Mouse (Mus musculus) lung, postnatal 25 days (tissue): ENCODE measurements around the gene Rgs14.
A peak's percentile ranks its signal among the peaks of the same experiment; 100 is the strongest.

Source experiments
- DNase-seq: peaks from one replicate; pipeline ENCODE4 v3.0.0; 2022; ENCODE audit warnings: low spot score

Gene Rgs14

GRCm38 (mm10) chr13:55369531-55370114 lies at the start of gene Rgs14:
TSS of gene Rgs14 (plus strand) at chr13:55369732.
- DNase-seq, result peak; percentile 73

DNA sequence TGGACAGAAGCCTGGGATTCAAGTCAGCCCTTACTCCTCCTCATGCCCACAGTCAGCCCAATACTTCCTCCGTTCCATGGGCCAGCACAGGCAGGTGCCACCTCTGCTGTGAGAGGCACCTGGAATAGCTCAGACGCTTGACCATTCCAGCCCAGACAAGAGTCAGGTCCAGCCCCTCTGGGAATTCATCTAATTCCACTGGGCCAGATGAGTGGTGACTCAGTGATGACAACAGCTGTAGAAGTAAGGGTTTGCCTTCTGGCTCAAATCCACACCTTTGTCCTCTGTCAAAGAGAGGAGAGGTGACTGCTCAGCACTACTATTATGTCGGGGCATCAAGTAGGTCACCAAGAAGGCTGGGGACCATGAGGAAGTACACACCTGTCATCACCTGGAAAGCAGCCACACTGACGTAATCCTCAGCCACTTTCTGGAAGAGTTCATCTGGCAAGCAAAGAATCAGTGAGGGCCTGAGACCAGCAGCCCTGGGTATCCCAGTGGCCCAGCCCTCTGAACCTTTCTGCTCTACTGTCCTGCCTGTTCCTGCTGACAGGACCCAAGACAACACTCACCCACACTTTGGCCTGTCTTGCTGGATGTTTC lies 49.5 kb upstream of the Rgs14 start, which contains the start of gene Prelid1:
Gene Prelid1 (plus strand): TSS at position 570 of the 603 bp plus-strand sequence.
- no peak for DNase-seq

DNA sequence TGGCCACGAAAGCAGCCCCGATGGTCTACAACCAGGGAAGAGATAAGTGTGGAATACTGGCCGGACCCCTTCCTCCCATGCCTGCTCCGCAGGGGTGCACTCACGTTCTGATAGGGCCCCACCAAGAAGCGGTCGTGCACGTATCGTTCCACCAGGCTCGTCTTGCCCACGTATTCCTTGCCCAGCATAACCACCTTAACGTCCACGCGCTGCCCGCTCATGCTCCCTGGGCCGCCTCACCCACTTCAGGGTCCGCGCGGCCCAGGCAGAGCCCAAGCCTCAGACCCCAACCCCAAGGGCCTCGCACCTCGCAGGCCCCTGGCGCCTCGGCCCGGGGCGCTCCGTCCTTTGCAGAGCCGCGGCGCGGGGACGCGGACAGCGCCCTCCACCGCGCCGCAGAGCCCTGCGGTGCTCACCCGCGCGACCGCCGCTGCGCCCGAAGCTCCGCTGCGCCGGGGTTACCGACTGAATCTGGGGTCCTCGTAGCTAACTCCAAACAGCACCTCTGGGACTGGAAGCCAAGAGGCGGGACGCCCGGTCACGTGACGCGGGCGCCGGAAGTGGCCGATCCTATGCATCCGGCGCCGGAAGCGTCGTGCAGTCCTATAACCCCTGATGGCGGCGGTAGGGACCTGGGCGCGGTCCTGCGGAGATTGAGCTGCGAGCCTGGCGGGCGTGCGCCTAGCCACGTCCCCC lies 48.0 kb upstream of the Rgs14 start, which contains the start of gene Rab24:
Gene Rab24 (minus strand): TSS at position 513 of the 696 bp plus-strand sequence.
- peak; percentile 88 for DNase-seq

DNA sequence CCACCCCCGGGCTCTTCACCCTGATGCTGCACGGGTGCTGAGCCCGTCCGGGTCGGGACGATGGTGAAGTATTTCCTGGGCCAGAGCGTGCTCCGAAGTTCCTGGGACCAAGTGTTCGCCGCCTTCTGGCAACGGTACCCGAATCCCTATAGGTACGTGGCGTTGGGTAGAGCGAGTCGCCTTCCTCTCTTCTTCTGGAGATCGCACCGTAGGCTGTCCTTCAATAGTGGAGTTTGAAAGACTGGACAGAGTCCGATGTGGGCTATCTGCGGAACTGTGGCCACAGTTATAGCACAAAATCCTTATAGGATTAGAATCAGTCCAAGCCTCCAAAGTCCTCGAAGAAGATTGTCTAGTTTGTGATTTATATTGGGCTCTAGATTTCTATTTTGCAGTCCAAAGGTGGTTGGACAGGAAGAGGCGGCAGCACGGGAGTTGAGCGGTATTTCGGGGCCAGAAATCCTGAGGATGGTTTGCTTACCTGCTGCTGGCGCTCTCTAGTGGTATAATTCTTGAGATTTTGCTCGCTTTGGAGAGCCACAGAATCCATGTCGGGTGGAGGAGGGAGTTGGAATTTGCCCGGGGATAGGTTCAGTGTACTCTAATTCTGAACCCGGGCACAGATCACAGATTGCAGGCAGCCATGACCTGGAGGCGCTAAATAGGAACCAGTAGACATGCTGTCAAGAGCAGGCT lies 47.3 kb upstream of the Rgs14 start:
- DNase-seq, result peak; percentile 49

- DNase-seq, result no peak
Measured at GRCm38 (mm10) chr13:55325596-55325995, 43.9 kb upstream of the Rgs14 start.

- no peak for DNase-seq
Measured at GRCm38 (mm10) chr13:55327169-55327568, 42.4 kb upstream of the Rgs14 start.

DNA sequence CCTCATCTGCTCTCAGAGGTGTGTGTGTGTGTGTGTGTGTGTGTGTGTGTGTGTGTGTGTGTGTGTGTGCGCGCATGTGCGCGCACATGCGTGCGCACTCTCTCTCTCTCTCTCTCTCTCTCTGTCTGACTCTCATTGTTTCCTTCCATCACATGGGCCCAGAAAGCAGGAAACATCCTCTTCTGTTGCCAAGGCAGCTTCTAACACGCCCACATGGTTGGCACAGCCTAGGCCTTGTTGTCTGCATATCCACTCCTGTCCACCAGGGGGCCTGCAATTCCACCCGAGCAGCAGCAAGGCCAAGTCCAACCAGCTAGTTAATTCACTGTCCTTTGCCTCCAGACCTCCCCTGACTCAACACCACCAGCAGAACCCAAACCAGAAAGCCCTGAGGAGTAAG lies 41.9 kb upstream of the Rgs14 start:
- peak; percentile 91 for DNase-seq

- no peak for DNase-seq
Measured at GRCm38 (mm10) chr13:55328171-55328570, 41.4 kb upstream of the Rgs14 start.

GRCm38 (mm10) chr13:55328641-55329040 lies 40.9 kb upstream of the Rgs14 start:
- no peak for DNase-seq

GRCm38 (mm10) chr13:55329109-55329682 lies 40.3 kb upstream of the Rgs14 start:
- peak; percentile 5 for DNase-seq

- peak; percentile 73 for DNase-seq
Measured at GRCm38 (mm10) chr13:55329683-55330566, 39.6 kb upstream of the Rgs14 start, which contains the start of gene Mxd3. TSS of gene Mxd3 (minus strand) at chr13:55329823.

DNA sequence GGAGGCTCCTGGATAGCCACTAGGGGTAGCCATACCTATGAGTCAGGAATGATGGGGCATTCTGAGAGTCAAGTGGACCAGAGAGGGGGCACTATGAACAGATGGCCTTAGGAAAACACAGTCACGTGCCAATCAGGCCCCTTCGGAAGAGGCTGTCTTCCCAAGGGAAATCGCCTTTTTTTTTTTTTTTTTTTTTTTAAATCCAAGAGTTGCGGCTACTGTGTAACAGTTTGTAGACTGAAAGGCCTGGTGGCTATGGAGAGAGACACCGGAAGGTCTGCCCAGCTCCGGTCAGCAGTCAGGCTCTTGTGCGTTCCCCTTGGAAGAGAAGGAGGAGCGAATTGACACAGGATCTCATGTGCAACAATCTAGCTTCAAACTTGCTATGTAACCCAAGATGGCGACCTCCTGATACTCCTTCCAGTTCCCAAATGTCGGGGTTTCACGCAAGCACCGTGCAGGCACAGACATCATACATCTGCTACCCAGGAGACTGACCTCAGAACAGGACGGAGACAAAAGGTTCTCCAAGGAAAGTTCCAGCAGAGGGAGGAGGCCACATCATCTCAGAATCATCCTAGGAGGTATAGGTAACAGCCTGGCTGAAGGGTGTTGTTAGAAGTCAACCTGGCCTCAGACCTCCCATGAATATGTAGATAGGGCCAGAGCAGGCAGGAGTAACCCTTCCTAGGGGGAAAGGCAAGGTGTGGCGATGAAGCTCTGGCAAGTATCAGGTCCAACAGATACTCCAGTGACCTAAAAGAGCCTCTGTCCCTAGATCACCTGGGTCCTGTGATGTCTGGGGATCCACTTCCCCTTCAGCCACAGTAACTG lies 38.7 kb upstream of the Rgs14 start:
- no peak for DNase-seq

- DNase-seq, result no peak
Measured at GRCm38 (mm10) chr13:55332331-55332730, 37.2 kb upstream of the Rgs14 start.

GRCm38 (mm10) chr13:55335701-55336100 lies 33.8 kb upstream of the Rgs14 start:
- no peak for DNase-seq

DNA sequence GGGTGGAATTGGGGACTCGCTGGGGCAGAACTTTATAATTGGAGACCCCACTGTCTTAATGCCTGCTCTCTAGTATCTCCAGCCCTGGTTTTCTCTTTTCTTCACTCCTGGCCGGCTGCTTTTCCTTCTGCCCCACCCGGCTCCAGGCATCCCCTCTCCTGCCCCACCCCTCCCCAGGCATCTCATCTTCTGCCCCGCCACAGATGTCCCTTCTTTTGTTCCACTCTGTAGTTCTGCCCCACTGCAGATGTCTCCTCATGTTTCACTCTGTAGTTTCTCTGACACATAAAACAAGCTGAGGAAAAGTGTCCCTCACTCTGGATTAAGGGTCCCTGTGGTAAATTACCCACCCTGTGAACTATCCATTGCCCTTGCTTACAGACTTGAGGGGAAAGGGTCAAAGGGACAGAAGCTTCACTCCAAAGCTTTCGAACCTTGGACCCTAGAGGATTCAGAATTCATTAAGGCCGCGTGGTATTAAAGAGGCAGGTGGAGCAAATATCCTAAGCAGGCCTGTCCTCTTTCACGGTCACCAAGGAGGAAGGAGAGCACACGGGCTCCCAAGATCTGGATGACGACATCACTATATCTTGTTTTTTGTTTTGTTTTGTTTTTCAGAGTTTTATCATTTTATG lies 32.1 kb upstream of the Rgs14 start:
- no peak for DNase-seq

DNA sequence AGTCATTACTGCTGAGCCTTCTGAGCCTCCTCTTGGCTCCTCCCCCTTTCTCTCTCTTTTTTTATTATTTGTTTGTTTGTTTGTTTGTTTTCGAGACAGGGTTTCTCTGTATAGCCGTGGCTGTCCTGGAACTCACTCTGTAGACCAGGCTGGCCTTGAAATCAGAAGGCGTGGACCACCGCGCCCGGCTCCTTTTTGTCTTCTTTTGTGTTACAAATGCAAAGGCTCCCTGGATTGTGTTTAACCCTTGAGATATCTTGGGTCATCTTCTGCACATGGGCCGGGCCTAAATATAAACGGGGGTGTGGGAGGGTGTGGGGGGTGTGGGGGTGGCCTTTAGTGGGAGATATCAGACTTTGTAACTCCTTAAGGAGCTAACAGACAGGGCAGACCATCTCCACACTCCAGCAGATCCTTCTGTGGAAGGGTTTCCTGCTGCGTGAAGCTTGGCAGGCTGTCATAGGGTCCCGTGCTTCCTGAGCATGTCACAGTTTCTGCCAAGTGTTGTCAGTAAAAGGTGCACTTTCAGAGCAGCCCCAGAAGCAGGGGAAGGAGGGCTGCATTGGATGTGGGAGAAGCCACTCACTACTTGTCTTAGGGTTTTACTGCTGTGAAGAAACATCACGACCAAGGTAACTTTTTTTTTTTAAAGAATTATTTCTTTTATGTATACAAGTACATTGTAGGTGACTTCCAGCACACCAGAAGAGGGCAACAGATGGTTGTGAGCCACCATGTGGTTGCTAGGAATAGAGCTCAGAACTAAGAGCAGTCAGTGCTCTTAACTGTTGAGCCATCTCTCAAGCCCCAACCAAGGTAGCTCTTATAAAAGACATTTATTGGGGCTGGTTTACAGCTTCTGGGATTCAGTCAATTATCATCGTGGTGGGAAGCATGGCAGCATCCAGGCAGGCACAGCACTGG lies 31.1 kb upstream of the Rgs14 start:
- DNase-seq, result no peak

DNA sequence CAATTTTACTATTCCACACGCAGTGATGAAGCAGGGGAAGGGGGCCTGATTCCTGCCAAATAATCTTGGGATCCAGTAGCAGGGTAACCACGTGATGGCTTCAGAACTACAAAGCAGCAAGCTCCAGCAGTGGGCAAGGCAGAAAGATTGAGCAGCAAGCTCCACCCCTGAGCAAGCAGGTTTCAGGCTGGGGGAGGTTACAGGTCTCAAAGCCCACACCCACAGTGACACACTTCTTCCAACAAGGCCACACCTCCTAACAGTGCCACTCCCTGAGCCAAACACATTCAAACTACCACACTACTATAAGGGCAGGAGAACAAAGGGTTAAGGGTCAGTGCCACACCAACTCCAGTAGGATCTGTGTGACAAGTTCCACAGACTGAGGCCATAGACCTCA lies 30.3 kb upstream of the Rgs14 start:
- DNase-seq, result no peak

GRCm38 (mm10) chr13:55342469-55342868 lies 27.1 kb upstream of the Rgs14 start:
- no peak for DNase-seq

GRCm38 (mm10) chr13:55344286-55344685 lies 25.2 kb upstream of the Rgs14 start:
- no peak for DNase-seq
